Mouse (Mus musculus) layer of hippocampus, adult 6 months (tissue): ENCODE measurements around the gene Shc2. TPM values are rescaled to one million over a fixed set of nuclear protein-coding genes. Genes with fewer than 3 reads are reported as not detected.

Experiments used
- long read RNA-seq, 2 experiments: library from polyadenylated mRNA; unstranded; transcript quantifications; one replicate each; pipeline ENCODE4 v2.0.0; 2019 to 2020
- polyA plus RNA-seq: library from polyadenylated mRNA; unstranded; fragments of <200 nt; fragmentation: Nextera tagmentation; gene quantifications from 2 replicates; pipeline ENCODE4 v1.2.3, GENCODE M21; 2021

Gene Shc2
- 2.2 and 2.3 TPM in 2 replicates for polyA plus RNA-seq
- long read RNA-seq, experiment 1, partial matches to known transcripts: 1 of 11 reads
- long read RNA-seq, experiment 1, other reads (novel, unspliced or antisense): 6 of 11 reads
- long read RNA-seq, experiment 2, transcript Shc2-201 (13 exons, 3,243 nt): major isoform, 35 of 51 reads
- long read RNA-seq, experiment 2, partial matches to known transcripts: 4 of 51 reads
- long read RNA-seq, experiment 2, other reads (novel, unspliced or antisense): 7 of 51 reads

DNA sequence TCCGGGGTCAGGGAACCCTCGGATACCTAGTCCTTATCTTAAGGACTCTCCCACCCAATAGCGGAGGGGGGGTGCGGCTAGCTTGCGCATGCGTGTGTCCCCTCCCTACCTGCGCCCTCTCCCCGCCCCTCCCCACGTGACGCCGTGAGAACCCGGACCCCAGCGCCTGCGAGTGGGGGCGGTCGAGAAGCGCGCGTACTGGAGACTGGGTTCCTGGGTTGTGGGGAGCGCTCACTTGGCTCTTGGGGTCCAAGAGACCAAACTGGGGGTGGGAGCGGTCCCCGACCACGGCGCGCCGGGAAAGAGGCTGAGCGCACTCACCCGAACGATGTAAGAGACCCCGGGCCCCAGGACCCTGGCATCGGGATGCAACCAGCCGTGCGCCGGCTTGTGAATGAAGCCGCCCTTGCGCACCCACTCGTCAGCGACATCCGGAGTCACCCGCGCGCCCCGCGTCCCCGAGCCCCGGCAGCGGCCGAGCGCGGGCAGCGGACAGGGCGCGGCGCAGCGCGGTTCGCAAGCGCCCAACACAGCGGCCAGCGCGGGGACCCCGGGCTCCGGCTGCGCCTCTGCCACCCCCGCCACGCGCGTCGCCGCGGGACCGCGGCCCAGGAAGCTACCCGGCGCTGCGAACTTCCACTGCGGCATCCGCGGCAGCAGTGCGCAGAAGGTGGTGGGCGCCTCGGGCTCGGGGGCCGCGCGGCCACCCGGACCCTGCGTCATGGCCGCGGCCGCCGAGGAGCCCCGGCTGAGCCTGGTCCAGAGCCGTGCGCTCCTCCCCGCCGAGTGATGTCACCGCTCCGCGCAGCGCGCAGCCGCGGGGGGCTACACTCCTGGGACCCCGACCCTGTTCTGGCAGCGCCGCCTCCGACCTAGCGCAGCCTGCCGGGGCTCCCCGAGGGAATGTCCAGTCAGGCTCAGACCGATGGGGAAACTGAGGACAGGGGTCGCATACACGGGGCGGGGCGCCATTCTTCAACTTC lies at the start of gene Shc2:
Gene Shc2, minus strand, starts transcription at position 791 of the 983 bp plus-strand sequence.

DNA sequence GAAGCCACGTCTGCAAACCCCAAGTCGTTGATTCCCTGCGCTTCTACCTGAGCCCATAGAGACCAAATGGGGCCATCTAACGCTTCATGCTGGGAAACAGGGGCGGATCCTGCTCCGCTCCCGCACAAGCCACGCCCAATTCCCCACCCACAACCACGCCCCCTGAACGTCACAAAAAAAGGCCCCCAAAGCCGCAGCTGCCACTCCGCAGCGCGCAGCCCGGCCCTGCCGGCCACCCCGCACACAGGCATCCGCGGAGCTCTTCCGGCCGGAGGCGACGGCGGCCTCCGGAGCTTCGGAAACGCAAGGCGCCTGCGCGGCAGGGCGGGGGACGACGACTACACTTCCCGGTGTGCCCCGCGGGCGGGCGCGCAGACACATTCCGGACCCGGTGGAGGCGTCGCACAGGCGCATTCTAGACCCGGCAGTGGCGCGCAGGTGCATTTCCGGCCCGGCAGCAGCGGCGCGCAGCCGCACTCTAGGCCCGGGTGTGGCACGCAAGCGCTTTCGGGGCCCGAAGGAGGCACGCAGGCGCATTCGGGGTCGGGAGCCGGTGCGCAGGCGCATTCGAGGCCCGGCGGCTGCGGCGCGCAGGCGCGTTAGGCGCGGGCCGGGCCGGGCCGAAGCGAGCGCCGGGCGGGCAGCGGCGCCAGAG lies 44.0 kb upstream of the Shc2 start, which contains the start of gene Cdc34:
Gene Cdc34, plus strand, starts transcription at position 605 of the 655 bp plus-strand sequence.

GRCm38 (mm10) chr10:79668771-79669575 lies 31.3 kb upstream of the Shc2 start, which contains the start of gene Tpgs1:
Gene Tpgs1, plus strand, starts transcription at chr10:79669369.

DNA sequence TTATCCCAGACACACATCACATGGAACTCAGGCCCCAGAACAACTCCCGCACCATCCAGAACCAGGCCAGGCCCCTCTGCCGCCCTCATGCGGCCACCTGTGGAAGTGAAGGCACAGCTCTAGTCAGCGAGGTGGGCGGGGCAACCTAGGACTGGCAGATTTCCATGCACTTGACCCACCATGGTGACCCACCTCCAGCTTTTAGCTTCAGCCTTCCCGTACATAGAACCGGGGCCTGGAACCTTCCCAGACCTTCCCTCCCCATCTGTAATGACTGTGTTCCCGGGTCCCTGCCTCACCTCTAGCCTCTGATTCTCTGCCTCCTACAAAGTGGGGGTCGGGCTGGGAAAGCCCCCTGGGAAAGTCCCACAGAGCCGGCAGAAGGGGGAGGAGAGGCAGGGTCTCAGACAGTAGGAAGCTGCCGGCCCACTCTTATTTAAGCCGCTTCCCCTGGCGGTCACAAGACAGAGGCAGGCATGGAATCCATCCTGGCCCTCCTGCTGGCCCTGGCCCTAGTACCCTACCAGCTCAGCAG lies 26.5 kb upstream of the Shc2 start, which contains the start of gene Madcam1:
Gene Madcam1, plus strand, starts transcription at position 429 of the 535 bp plus-strand sequence.

GRCm38 (mm10) chr10:79645711-79646110 lies 8.0 kb upstream of the Shc2 start, which contains the start of gene Odf3l2:
Gene Odf3l2, minus strand, starts transcription at chr10:79645738.

DNA sequence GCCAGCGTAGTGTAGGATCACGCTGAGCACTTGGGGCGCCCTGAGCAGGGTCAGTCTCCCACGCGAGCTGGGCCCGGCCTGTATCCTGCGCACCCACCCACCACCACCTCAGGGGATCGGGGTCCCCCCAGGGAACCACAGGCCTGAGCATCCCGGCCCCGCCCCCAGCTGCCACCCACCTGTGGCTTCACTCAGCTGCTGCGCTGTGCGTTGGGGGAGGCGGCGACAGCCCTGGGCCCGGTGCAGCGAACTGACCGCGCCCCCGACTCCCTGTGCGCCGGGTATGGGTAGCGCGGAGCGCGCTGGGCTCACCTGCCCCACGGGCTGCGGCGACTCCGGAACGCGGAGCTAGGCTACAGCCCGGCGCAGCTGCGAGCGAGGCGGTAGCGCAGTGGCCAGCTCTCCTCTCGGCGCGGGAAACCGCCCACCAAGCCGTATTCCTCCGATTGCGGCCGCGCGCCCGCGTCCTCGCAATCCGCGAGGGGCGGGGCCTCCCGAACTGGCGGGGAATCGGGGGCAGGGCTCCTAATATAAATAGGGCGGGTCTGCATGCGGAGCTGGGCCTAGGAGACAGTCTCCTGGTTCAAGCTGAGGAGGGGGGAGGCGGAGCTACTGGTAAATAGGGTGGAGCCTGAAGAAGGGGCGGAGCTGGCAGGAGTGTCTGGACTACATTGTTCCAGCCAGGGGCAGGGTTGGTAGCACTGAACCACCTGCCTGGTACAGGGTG lies 24.0 kb downstream of the Shc2 start, which contains the start of gene C2cd4c:
Gene C2cd4c, minus strand, starts transcription at position 448 of the 727 bp plus-strand sequence.

GRCm38 (mm10) chr10:79587061-79587751 lies 50.5 kb downstream of the Shc2 start, which contains the start of gene Theg:
Gene Theg, minus strand, starts transcription at chr10:79587331.

Other genes with a start within 250 kb of the Shc2 start
- gene Vmn2r83, start 169.2 kb downstream of the Shc2 start, polyA plus RNA-seq: not detected in 2 replicates
- gene Plpp2, start 104.1 kb downstream of the Shc2 start, polyA plus RNA-seq: 9.8 and 11.2 TPM in 2 replicates
- 21.2 and 25.3 TPM in 2 replicates for gene Mier2, start 82.7 kb downstream of the Shc2 start, polyA plus RNA-seq
- 0.51 and 1.1 TPM in 2 replicates for gene Theg, start 50.6 kb downstream of the Shc2 start, polyA plus RNA-seq
- 0.78 and 0.80 TPM in 2 replicates for gene C2cd4c, start 23.9 kb downstream of the Shc2 start, polyA plus RNA-seq
- gene Odf3l2, start 7.8 kb upstream of the Shc2 start, polyA plus RNA-seq: 0.15 and 0.30 TPM in 2 replicates
- not detected in 2 replicates for gene Madcam1, start 26.6 kb upstream of the Shc2 start, polyA plus RNA-seq
- gene Tpgs1, start 31.5 kb upstream of the Shc2 start, polyA plus RNA-seq: 151 and 171 TPM in 2 replicates
- gene Cdc34, start 44.3 kb upstream of the Shc2 start, polyA plus RNA-seq: 14.9 TPM in 2 replicates
- gene Gzmm, start 51.1 kb upstream of the Shc2 start, polyA plus RNA-seq: 0.60 and 4.2 TPM in 2 replicates
- gene Bsg, start 66.6 kb upstream of the Shc2 start, polyA plus RNA-seq: 1,334 and 1,835 TPM in 2 replicates
- gene Hcn2, start 78.7 kb upstream of the Shc2 start, polyA plus RNA-seq: 3.3 and 4.4 TPM in 2 replicates
- gene Polrmt, start 108.7 kb upstream of the Shc2 start, polyA plus RNA-seq: 15.8 and 20.0 TPM in 2 replicates
- gene Fgf22, start 117.2 kb upstream of the Shc2 start, polyA plus RNA-seq: 1.9 and 3.3 TPM in 2 replicates
- 7.6 and 10.5 TPM in 2 replicates for gene Rnf126, start 129.0 kb upstream of the Shc2 start, polyA plus RNA-seq
- 0.79 and 0.89 TPM in 2 replicates for gene Fstl3, start 139.4 kb upstream of the Shc2 start, polyA plus RNA-seq
- gene Prss57, start 153.0 kb upstream of the Shc2 start, polyA plus RNA-seq: 1.3 and 1.7 TPM in 2 replicates
- gene Palm, start 155.7 kb upstream of the Shc2 start, polyA plus RNA-seq: 67.9 and 93.7 TPM in 2 replicates
- 0.15 and 0.28 TPM in 2 replicates for gene Misp, start 183.1 kb upstream of the Shc2 start, polyA plus RNA-seq
- gene Ptbp1, start 216.5 kb upstream of the Shc2 start, polyA plus RNA-seq: 17.4 and 20.4 TPM in 2 replicates
- gene Prtn3, start 236.6 kb upstream of the Shc2 start, polyA plus RNA-seq: 4.5 and 6.4 TPM in 2 replicates
- 35.4 and 44.1 TPM in 2 replicates for gene Plppr3, start 236.7 kb upstream of the Shc2 start, polyA plus RNA-seq
- not detected in 2 replicates for gene Elane, start 248.3 kb upstream of the Shc2 start, polyA plus RNA-seq